Mouse (Mus musculus) limb, embryonic 13.5 days (tissue): ENCODE results near the gene Irf6. TPM values are rescaled to one million over a fixed set of nuclear protein-coding genes. Genes with fewer than 3 reads are reported as not detected.

Source experiments
- ATAC-seq: fragments of 200-750 bp; cut with Nextera tagmentation; 2 replicates; pipeline ENCODE4 v1.8.0; 2017; ENCODE audit warnings: low read depth, moderate number of reproducible peaks, moderate TSS enrichment; ENCODE audit not compliant: low FRiP score
- H3K27ac ChIP-seq: fragments of 300-500 bp; sonication (generic); 2 replicates; pipeline ENCODE4 v1.5.1; 2015; ENCODE audit warnings: inconsistent platforms, mild to moderate bottlenecking, moderate library complexity
- H3K27me3 ChIP-seq: fragments of 300-500 bp; sonication (generic); 2 replicates; pipeline ENCODE4 v1.6.1; 2015; ENCODE audit warnings: mild to moderate bottlenecking, inconsistent platforms
- H3K36me3 ChIP-seq: fragments of 300-500 bp; sonication (generic); 2 replicates; pipeline ENCODE4 v1.6.1; 2015; ENCODE audit warnings: inconsistent platforms, mild to moderate bottlenecking, moderate library complexity
- H3K4me1 ChIP-seq: fragments of 300-500 bp; sonication (generic); 2 replicates; pipeline ENCODE4 v1.6.1; 2015; ENCODE audit warnings: inconsistent platforms
- H3K4me2 ChIP-seq: fragments of 300-500 bp; sonication (generic); replicated peaks from 2 replicates; pipeline ENCODE4 v1.6.1; 2015; ENCODE audit warnings: inconsistent platforms, mild to moderate bottlenecking, moderate library complexity
- H3K4me3 ChIP-seq: fragments of 300-500 bp; sonication (generic); 2 replicates; pipeline ENCODE4 v1.5.1; 2015; ENCODE audit warnings: moderate library complexity, mild to moderate bottlenecking, inconsistent platforms
- H3K9ac ChIP-seq: fragments of 300-500 bp; sonication (generic); 2 replicates; pipeline ENCODE4 v1.6.1; 2015; ENCODE audit warnings: mild to moderate bottlenecking, inconsistent platforms
- H3K9me3 ChIP-seq: fragments of 300-500 bp; sonication (generic); 2 replicates; pipeline ENCODE4 v1.6.1; 2016; ENCODE audit warnings: inconsistent platforms
- WGBS: fragments of 180-500 bp; shearing (Covaris S2); methylation state at CpG from one replicate; pipeline ENCODE4 v1.1.7; 2015; 5-methylcytosine and 5-hydroxymethylcytosine counted together
- polyA plus RNA-seq: library from polyadenylated mRNA; unstranded; fragments of >200 nt; fragmentation: Nextera tagmentation; extraction: Ambion mirVana; gene quantifications from 2 replicates; pipeline ENCODE4 v1.2.1, GENCODE M21; 2015

Gene Irf6
- polyA plus RNA-seq, 1 experiment from 2014 or later, result 19.4 TPM

DNA sequence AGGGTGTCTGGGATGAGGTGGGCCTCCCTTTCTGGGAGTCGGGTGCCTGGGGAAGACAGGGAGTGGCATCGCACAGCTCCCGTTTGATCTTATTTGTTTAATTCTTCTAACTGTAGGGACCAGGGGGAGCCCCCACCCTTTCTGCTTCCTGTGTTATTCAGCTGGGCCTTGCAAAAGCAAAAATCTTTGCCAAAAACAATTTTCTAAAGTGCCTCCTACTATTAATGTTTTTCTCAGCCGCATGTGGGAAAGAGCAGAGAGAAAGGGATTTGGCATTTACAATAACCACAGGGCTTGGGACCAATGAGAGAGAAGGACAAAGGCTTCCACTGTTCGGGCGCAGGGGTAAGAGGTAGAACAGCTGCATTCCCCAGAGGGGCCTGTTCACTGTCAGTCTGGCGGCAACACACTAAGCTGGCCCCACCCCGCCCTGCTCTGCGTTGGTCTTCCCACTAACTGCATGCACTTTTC, 36.3 kb downstream of the Irf6 start:
- H3K4me2 ChIP-seq, result peak overlapping the region; percentile 30
- H3K9me3 ChIP-seq, result no peaks in the 10 kb centered on the region
- H3K27me3 ChIP-seq, result no peaks in the 10 kb centered on the region
- H3K4me3 ChIP-seq, result no peak overlapping the region
- H3K36me3 ChIP-seq, result no peaks in the 10 kb centered on the region
- peaks cover 41% of the 10 kb centered on the region for H3K4me1 ChIP-seq
- peak overlapping the region; percentile 80 for H3K27ac ChIP-seq
- H3K9ac ChIP-seq, result no peak overlapping the region
- peak; percentile 93 for ATAC-seq
- WGBS, result 7% methylated on average over 9 of the region's 9 CpGs

DNA sequence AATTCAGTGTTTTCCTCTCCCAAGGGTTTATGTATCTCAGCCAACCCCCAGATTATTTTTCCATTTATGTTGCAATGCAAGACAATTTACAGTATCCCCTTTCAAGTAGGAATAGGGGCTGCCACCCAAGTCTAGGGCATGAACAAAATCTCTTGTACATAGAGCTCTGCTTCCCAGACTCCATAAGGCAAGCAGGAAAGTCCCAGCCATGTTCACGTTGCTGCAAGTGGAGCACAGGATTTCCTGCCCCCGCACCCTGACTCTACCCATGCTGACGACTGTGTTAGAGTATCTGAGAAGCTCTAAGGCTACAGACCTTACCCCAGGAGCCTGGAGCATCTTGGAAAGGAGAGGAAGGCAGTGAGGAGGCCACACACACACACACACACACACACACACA, 36.9 kb downstream of the Irf6 start:
- peak overlapping the region; percentile 80 for H3K27ac ChIP-seq
- no peaks in the 10 kb centered on the region for H3K9me3 ChIP-seq
- peak; percentile 45 for ATAC-seq
- H3K27me3 ChIP-seq, result no peaks in the 10 kb centered on the region
- no peak overlapping the region for H3K9ac ChIP-seq
- H3K4me1 ChIP-seq, result peaks cover 37% of the 10 kb centered on the region
- 32% methylated on average over 3 of the region's 3 CpGs for WGBS
- no peaks in the 10 kb centered on the region for H3K36me3 ChIP-seq
- H3K4me2 ChIP-seq, result peak overlapping the region; percentile 30
- no peak overlapping the region for H3K4me3 ChIP-seq

DNA sequence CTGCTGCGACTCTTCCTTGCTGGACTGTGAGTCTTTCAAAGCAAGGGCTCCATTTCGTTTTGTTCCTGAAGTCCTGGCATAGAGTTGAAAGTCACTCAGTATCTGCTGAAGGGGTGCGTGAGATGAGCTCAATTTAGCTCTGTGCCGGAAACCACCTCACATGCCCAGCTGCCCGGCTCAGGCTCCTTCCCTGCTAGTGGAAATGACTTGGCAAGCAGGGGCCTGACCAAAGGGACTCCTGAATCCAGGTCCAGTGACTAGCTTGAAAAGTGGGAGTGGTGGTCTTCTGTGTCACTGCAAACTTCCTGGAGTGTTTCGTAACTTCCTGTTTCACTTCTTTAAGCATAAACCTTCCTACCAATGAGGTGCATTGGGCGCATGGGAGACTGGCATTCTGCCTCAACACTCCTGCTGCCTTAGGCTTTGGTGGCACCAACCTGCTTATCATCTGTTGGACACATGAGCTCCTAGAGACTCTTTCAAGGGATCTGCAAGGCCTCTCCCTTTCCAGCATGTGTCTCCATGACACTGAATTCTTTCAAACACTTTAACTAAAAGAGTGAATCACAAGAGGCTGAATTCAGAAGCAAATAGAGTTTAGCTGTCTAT, 38.9 kb downstream of the Irf6 start:
- 91% methylated on average over 7 of the region's 7 CpGs for WGBS
- no peak overlapping the region for H3K4me2 ChIP-seq
- H3K4me3 ChIP-seq, result no peak overlapping the region
- no peaks in the 10 kb centered on the region for H3K27me3 ChIP-seq
- H3K27ac ChIP-seq, result no peak overlapping the region
- no peak overlapping the region for H3K9ac ChIP-seq
- no peaks in the 10 kb centered on the region for H3K36me3 ChIP-seq
- no peaks in the 10 kb centered on the region for H3K9me3 ChIP-seq
- peaks cover 37% of the 10 kb centered on the region for H3K4me1 ChIP-seq
- ATAC-seq, result no peak

DNA sequence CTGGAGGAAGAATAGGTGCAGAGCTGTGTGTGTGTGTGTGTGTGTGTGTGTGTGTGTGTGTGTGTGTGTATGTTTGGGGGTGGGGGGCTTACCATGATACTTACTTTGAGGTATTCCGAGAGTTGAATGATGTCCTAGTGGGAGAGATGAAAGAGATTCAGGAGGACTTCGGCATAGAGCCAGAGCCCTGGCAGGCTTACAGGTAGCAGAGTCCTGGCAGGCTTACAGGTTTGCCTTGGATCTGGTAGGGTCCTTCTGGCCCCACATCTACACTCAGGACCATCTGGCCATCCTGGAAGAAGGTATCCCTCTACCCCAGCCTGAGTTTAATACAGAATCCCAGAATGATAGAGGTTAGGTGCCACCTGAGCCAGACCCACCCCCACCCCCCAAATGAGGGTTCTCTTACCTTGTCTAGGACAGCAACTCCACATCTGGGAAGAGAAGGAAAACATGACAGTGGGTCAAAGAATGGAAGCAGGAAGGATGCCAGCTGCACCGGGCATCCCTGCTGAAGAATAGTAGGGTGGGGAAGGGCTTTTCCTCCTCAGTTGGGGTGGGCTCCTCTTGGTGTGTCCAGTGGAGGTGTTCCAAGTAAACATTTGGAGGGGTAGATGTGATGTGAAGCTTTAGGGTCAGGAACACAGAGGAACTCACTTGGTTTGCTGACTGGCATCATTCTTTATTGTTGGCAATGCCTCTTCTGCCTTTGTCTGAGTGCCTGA, 41.7 kb downstream of the Irf6 start:
- 77% methylated on average over 3 of the region's 3 CpGs for WGBS
- Histone ChIP-seq H3K27ac (no peak overlapping the region), H3K4me2 (no peak overlapping the region)

DNA sequence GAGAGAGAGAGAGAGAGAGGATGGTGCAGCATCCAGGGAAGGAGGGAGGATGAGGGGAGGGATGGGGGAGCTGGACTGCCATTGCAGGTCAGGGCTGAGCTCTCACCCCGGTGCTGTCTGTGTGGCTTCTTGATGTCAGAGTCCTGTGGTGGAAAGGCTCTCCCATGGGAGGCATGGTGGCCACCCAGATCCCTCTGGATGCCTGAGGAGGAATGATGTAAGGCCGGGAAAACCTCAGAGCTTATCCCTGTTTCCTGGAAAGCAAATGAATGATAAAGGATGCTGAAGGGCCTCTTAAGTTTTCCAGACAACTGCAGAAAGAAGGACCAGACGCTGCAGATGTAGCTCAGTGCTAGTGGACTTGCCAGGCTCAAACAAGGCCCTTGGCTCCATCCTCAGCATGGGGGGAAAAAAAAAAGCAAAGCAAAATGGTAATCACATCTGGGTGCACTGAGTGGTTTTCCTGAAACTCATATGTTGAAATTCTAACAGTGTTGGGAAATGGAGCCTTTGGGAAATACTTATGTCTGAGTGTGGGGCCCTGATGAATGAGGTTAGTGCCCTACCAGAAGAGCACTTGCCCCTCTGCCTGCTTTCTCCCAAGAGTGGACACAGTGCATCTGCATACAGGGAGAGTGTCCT, 42.4 kb downstream of the Irf6 start:
- Histone ChIP-seq H3K27me3 (no peaks in the 10 kb centered on the region), H3K4me2 (no peak overlapping the region), H3K36me3 (no peaks in the 10 kb centered on the region), H3K27ac (no peak overlapping the region), H3K9ac (no peak overlapping the region), H3K4me3 (no peak overlapping the region), H3K4me1 (peaks cover 13% of the 10 kb centered on the region), H3K9me3 (no peaks in the 10 kb centered on the region)
- no peak for ATAC-seq
- 58% methylated on average over 3 of the region's 3 CpGs for WGBS

More for the DNA sequence above, 41.7 kb downstream of the Irf6 start:
- H3K36me3 ChIP-seq, result no peaks in the 10 kb centered on the region
- H3K9me3 ChIP-seq, result no peaks in the 10 kb centered on the region
- H3K9ac ChIP-seq, result no peak overlapping the region
- H3K27me3 ChIP-seq, result no peaks in the 10 kb centered on the region
- H3K4me1 ChIP-seq, result peaks cover 20% of the 10 kb centered on the region
- H3K4me3 ChIP-seq, result no peak overlapping the region
- ATAC-seq, result no peak

DNA sequence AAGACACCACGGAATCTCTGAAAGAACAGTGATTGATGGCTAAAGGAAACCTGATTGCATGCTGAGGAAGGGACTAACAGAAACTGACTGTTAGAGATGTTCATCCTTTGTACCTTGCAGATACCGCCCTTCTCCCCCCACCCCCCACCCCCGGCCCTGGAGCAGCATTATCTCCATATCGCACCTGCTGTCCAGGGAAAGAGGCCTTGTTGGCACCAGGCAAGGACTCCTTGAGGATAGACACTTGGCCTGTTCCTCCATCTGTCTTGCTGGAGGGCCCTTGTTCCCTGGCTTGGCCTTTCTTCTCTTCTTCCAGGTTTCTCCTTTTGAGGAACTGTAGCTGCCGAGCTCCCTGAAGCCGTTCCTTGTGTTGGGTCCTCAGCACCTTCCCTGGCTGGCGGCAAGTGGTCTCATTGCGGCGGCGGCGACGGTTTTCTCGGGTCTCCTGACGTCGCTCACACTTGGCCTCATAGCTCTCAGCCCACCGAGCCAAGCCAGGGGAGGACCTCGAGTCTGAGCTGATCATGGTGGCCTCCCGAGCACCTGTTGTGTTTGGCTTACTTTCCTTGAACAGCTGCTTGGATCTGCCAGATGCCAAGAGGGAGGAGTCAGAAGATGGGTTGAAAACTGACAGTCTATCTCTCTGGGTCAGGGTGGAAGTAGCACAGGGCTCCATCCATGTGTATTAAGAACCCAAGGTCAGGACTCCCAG, 44.7 kb downstream of the Irf6 start:
- H3K4me3 ChIP-seq, result no peak overlapping the region
- no peaks in the 10 kb centered on the region for H3K9me3 ChIP-seq
- no peak overlapping the region for H3K27ac ChIP-seq
- H3K27me3 ChIP-seq, result no peaks in the 10 kb centered on the region
- H3K36me3 ChIP-seq, result no peaks in the 10 kb centered on the region
- H3K9ac ChIP-seq, result no peak overlapping the region
- no peak for ATAC-seq
- no peaks in the 10 kb centered on the region for H3K4me1 ChIP-seq
- 87% methylated on average over 18 of the region's 18 CpGs for WGBS
- no peak overlapping the region for H3K4me2 ChIP-seq

DNA sequence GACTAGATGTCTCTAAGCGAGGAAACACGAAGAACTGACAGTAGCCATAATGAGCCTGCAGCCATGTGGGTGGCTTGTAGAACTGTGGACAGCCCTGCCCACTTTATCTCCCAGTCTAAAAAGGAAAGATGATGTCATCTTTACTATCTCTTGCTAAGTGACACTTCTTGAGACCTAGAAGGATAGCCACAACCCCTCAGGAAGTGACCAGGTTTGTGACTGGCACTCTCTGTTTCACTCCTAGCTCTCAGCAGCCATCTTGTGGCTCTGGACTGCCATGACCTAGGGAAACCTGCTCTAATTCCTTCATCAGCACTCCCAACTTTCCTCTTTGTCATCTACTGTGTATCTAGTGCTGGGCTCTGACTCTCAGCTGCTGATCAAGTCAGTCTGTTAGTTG, 45.4 kb downstream of the Irf6 start:
- H3K9ac ChIP-seq, result no peak overlapping the region
- no peaks in the 10 kb centered on the region for H3K4me1 ChIP-seq
- no peaks in the 10 kb centered on the region for H3K27me3 ChIP-seq
- no peak overlapping the region for H3K27ac ChIP-seq
- no peak overlapping the region for H3K4me2 ChIP-seq
- H3K9me3 ChIP-seq, result no peaks in the 10 kb centered on the region
- WGBS, result 82% methylated on average over 2 of the region's 2 CpGs
- no peak for ATAC-seq
- H3K36me3 ChIP-seq, result no peaks in the 10 kb centered on the region
- no peak overlapping the region for H3K4me3 ChIP-seq

DNA sequence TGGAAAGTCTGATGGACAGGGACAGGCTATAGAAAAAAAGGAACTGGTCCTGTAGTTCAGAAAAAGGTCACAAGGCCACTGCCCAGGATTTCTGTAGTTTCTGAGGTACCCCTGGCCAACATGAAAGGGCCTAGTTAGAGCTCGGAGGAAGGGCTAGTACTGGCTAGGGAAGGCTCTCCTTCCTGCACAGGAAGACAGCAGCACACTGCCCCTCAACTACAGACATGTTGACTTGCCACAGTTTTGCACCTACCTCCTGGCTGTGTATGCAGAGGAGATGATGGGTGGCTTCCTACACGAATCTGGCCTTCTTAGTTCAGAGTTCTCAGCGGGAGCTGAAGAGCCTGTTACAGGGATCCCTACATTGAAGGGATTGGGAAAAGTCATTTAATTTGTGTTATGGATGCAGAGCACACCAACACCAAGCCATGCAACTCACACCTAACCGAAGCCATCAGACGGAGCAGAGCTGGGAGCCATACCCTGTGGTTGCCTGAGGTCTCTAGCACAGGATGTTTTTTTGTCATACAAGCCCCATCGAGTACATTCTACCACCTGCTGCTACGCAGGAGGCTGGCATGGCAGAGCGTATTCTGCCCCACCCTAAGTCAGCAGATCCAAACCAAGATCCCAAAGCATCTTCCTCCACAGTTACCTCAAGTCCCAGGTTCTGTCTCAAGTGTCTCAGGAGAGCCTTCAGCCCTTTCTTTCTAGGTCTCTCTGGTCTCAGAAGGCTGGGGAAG, 47.9 kb downstream of the Irf6 start:
- WGBS, result 86% methylated on average over 8 of the region's 8 CpGs
- Histone ChIP-seq H3K27ac (no peak overlapping the region), H3K4me3 (no peak overlapping the region), H3K36me3 (no peaks in the 10 kb centered on the region), H3K4me1 (no peaks in the 10 kb centered on the region), H3K4me2 (no peak overlapping the region), H3K9me3 (no peaks in the 10 kb centered on the region), H3K9ac (no peak overlapping the region), H3K27me3 (no peaks in the 10 kb centered on the region)
- ATAC-seq, result no peak

DNA sequence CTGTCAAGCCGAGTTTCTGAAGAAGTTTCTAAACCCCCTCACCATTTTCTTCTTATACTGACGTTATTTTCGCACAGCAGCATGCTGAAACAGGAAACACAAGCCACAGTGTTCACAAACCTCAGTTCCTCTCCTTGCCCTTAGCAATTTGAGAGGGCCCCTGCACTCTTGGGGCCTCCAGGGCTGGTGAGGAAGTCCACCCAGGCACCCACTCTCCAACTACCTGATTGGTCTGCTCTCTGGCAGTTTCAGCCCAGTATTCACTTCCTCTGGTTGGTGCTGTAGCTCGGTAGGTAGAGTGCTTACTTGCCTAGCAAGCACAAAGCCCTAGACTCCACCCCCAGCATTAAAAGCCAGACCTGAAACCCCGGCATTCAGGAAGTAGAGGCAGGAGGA, 48.5 kb downstream of the Irf6 start, which contains the start of gene Traf3ip3:
Gene Traf3ip3 (minus strand): TSS at position 321 of the 396 bp plus-strand sequence.
- Histone ChIP-seq H3K4me2 (no peak within 1 kb of the TSS), H3K27ac (no peak within 1 kb of the TSS), H3K9me3 (no peaks in the 10 kb centered on the region), H3K36me3 (no peaks in the 10 kb centered on the region), H3K4me1 (no peaks in the 10 kb centered on the region), H3K27me3 (no peaks in the 10 kb centered on the region), H3K4me3 (no peak within 1 kb of the TSS), H3K9ac (no peak within 1 kb of the TSS)
- no peak for ATAC-seq
- WGBS, result 54% methylated on average over 5 of the region's 5 CpGs

DNA sequence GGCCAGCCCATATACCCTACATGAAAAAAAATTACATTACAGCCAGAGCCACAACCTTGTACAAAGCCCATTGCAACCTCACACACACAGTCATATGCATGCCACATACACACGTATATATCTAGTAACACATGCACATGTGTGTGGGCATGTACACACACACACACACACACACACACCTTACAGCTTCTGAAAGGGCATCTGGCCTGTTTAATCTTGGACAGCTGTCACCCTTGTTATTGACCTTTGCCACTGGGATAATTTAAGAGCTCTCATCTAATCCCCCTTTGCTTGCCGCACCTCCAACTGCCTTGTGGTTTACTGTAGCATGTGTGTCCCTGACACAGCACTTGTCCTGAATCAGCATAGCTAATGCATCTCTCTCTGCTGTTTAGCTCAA, 50.9 kb downstream of the Irf6 start:
- Histone ChIP-seq H3K27ac (no peak overlapping the region), H3K4me1 (no peaks in the 10 kb centered on the region), H3K9ac (no peak overlapping the region), H3K4me3 (no peak overlapping the region), H3K36me3 (no peaks in the 10 kb centered on the region), H3K4me2 (no peak overlapping the region), H3K27me3 (no peaks in the 10 kb centered on the region), H3K9me3 (no peaks in the 10 kb centered on the region)
- WGBS, result 38% methylated on average over 2 of the region's 2 CpGs
- no peak for ATAC-seq

DNA sequence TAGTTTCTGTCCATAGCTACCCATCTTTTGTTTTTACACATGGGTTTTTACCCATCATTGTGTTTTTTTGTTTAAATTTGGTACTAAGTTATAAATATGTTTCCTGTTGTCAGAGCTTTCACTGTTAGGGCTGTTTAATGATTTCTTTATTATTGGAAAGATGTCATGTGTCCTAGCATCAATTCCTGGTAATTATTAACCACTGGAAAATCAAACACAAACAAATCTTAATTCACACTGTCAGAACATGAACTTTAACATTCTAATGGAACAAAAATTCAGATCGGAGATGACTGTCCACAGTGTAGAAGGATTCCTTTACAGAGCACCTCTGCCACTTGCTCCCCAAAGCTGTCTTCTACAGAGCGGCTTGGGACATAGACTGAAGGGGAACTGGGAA, 52.5 kb downstream of the Irf6 start:
- 86% methylated on average over 2 of the region's 2 CpGs for WGBS
- H3K9me3 ChIP-seq, result no peaks in the 10 kb centered on the region
- H3K4me1 ChIP-seq, result no peaks in the 10 kb centered on the region
- H3K4me3 ChIP-seq, result no peak overlapping the region
- no peak for ATAC-seq
- no peak overlapping the region for H3K4me2 ChIP-seq
- H3K27ac ChIP-seq, result no peak overlapping the region
- no peaks in the 10 kb centered on the region for H3K27me3 ChIP-seq
- no peaks in the 10 kb centered on the region for H3K36me3 ChIP-seq
- no peak overlapping the region for H3K9ac ChIP-seq
